Mouse (Mus musculus): ENCODE data around the gene Ndufa4l2. TPM values are rescaled to one million over a fixed set of nuclear protein-coding genes. Genes with fewer than 3 reads are reported as not detected.

The Ndufa4l2 gene
- polyA plus RNA-seq, 2 experiments from 2014 or later = not detected

Other genes with a start within 250 kb of the Ndufa4l2 start
- gene Dctn2, start 248.6 kb upstream of the Ndufa4l2 start, polyA plus RNA-seq (2017; shearing (Covaris generic)) = 10 to 100 TPM; 43.8 to 48.0 TPM
- 10 to 100 TPM in 1 of 2 experiments, 1 to 10 TPM in 1; 4.0 to 14.7 TPM for gene Mbd6, start 225.9 kb upstream of the Ndufa4l2 start, polyA plus RNA-seq (2017; shearing (Covaris generic))
- gene Mars, start 203.2 kb upstream of the Ndufa4l2 start, polyA plus RNA-seq (2017; shearing (Covaris generic)) = 10 to 100 TPM; 20.4 to 33.2 TPM
- 100 to 1,000 TPM in 1 of 2 experiments, 10 to 100 TPM in 1; 92.4 to 118 TPM for gene Arhgap9, start 193.0 kb upstream of the Ndufa4l2 start, polyA plus RNA-seq (2017; shearing (Covaris generic))
- gene Gli1, start 173.0 kb upstream of the Ndufa4l2 start, polyA plus RNA-seq (2017; shearing (Covaris generic)) = under 1 TPM; 0.19 to 0.75 TPM
- not detected for gene Inhbe, start 160.6 kb upstream of the Ndufa4l2 start, polyA plus RNA-seq (2017; shearing (Covaris generic))
- not detected for gene Inhbc, start 144.5 kb upstream of the Ndufa4l2 start, polyA plus RNA-seq (2017; shearing (Covaris generic))
- gene R3hdm2, start 134.6 kb upstream of the Ndufa4l2 start, polyA plus RNA-seq (2017; shearing (Covaris generic)) = 10 to 100 TPM; 12.8 to 17.3 TPM
- gene Stac3, start 13.3 kb upstream of the Ndufa4l2 start, polyA plus RNA-seq (2017; shearing (Covaris generic)) = 1 to 10 TPM; 1.0 to 1.2 TPM
- 10 to 100 TPM; 55.4 to 78.3 TPM for gene Shmt2, start 7.5 kb downstream of the Ndufa4l2 start, polyA plus RNA-seq (2017; shearing (Covaris generic))
- not detected for gene Nxph4, start 19.6 kb downstream of the Ndufa4l2 start, polyA plus RNA-seq (2017; shearing (Covaris generic))
- gene Lrp1, start 106.2 kb downstream of the Ndufa4l2 start, polyA plus RNA-seq (2017; shearing (Covaris generic)) = under 1 TPM; 0.30 to 0.96 TPM
- gene Stat6, start 128.0 kb downstream of the Ndufa4l2 start, polyA plus RNA-seq (2017; shearing (Covaris generic)) = 100 to 1,000 TPM; 173 to 320 TPM
- 1 to 10 TPM; 2.5 to 4.0 TPM for gene Nemp1, start 151.9 kb downstream of the Ndufa4l2 start, polyA plus RNA-seq (2017; shearing (Covaris generic))
- gene Nab2, start 153.6 kb downstream of the Ndufa4l2 start, polyA plus RNA-seq (2017; shearing (Covaris generic)) = 10 to 100 TPM in 1 of 2 experiments, 1 to 10 TPM in 1; 8.9 to 10.8 TPM
- gene Myo1a, start 190.2 kb downstream of the Ndufa4l2 start, polyA plus RNA-seq (2017; shearing (Covaris generic)) = not detected
- not detected for gene Tac2, start 209.5 kb downstream of the Ndufa4l2 start, polyA plus RNA-seq (2017; shearing (Covaris generic))
- gene Zbtb39, start 224.6 kb downstream of the Ndufa4l2 start, polyA plus RNA-seq (2017; shearing (Covaris generic)) = under 1 TPM; 0.57 to 0.81 TPM
- under 1 TPM in 1 of 2 experiments, not detected in 1; 0.29 TPM for gene Gpr182, start 236.8 kb downstream of the Ndufa4l2 start, polyA plus RNA-seq (2017; shearing (Covaris generic))
- under 1 TPM in 1 of 2 experiments, not detected in 1; 0.27 TPM for gene Rdh1, start 244.8 kb downstream of the Ndufa4l2 start, polyA plus RNA-seq (2017; shearing (Covaris generic))
- under 1 TPM in 1 of 2 experiments, not detected in 1; 0.40 TPM for gene Rdh16f1, start 244.8 kb downstream of the Ndufa4l2 start, polyA plus RNA-seq (2017; shearing (Covaris generic))